Mouse (Mus musculus): ENCODE data around the gene Plcb2. TPM values are rescaled to one million over a fixed set of nuclear protein-coding genes. Genes with fewer than 3 reads are reported as not detected.

The Plcb2 gene
- polyA plus RNA-seq, 1 experiment from 2014 or later, result 0.24 TPM

DNA sequence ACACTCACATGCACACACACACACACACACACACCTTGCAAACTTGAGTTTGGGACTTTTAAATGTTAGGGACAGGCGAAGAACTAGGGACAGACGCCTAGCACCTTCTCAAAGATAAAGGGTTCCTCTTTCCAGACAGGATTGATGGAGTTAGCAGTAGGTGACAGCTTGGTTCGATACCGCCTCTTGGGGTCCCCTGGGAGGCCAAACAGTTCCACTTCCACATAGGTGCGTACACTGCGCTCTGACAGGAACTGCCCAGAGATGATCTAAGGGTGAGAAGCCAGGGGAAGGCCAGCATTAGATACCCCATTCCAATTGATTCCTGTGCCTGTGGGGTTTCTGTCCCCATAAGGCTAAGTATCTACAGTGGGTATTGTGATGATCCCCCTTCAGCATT lies 14.6 kb downstream of the Plcb2 start:
- no peak overlapping the region for H3K4me3 ChIP-seq (ENCODE audit: low read depth, low read length)
- H3K9me3 ChIP-seq (ENCODE audit: control insufficient read depth, low read length), result no peaks in the 10 kb centered on the region
- no peaks in the 10 kb centered on the region for H3K36me3 ChIP-seq (ENCODE audit: control insufficient read depth, insufficient read depth, low read length)
- H3K9ac ChIP-seq (ENCODE audit: low read length), result no peak overlapping the region
- H3K4me2 ChIP-seq (ENCODE audit: low read depth), result no peak overlapping the region
- no peak overlapping the region for H3K27ac ChIP-seq (ENCODE audit: low read depth, low read length)
- peaks cover 7% of the 10 kb centered on the region; the same call in 1 of the 2 replicates for H3K4me1 ChIP-seq (ENCODE audit: control insufficient read depth, insufficient read depth, low read length)
- 89% methylated on average over 6 of the region's 6 CpGs for WGBS
- DNase-seq (ENCODE audit: low spot score) (no peak), ATAC-seq (ENCODE audit: insufficient read depth, low FRiP score, low TSS enrichment) (no peak)
- H3K27me3 ChIP-seq (ENCODE audit: control insufficient read depth, insufficient read depth, low read length), result peaks cover 41% of the 10 kb centered on the region

DNA sequence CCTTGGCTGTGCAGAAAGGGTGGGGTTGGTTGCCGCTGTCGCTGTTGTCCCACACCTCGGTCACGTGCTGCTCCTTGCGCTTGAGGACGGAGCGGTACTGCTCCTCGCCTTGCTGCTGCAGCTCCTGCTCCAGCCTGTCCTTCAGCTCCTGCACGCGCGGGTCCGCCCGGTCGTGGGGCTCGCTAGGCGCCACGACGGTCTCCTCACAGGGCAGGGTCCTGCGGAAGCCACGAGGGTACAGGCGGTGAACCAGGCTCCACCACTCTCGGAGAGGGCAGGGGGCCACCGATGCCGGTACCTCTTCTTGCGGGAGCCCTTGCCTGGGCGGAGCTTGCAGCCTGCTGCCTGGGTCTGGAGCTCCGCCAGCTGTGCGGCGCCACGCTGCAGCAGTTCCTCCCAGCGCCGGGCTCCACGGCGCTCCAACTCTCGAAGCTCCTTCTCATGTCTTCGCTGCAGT lies 17.2 kb downstream of the Plcb2 start:
- Histone ChIP-seq H3K4me2 (ENCODE audit: low read depth) (peak overlapping the region; percentile 73), H3K27me3 (ENCODE audit: control insufficient read depth, insufficient read depth, low read length) (peaks cover 65% of the 10 kb centered on the region), H3K9me3 (ENCODE audit: control insufficient read depth, low read length) (no peaks in the 10 kb centered on the region), H3K4me1 (ENCODE audit: control insufficient read depth, insufficient read depth, low read length) (peaks cover 7% of the 10 kb centered on the region; the same call in 1 of the 2 replicates), H3K36me3 (ENCODE audit: control insufficient read depth, insufficient read depth, low read length) (no peaks in the 10 kb centered on the region), H3K9ac (ENCODE audit: low read length) (peak overlapping the region; percentile 48), H3K27ac (ENCODE audit: low read depth, low read length) (no peak overlapping the region), H3K4me3 (ENCODE audit: low read depth, low read length) (peak overlapping the region; percentile 35)
- DNase-seq (ENCODE audit: low spot score) (peak; percentile 69), ATAC-seq (ENCODE audit: insufficient read depth, low FRiP score, low TSS enrichment) (peak; percentile 77; the same call in 1 of the 2 replicates)
- WGBS, result under 1% methylated on average over 36 of the region's 36 CpGs

DNA sequence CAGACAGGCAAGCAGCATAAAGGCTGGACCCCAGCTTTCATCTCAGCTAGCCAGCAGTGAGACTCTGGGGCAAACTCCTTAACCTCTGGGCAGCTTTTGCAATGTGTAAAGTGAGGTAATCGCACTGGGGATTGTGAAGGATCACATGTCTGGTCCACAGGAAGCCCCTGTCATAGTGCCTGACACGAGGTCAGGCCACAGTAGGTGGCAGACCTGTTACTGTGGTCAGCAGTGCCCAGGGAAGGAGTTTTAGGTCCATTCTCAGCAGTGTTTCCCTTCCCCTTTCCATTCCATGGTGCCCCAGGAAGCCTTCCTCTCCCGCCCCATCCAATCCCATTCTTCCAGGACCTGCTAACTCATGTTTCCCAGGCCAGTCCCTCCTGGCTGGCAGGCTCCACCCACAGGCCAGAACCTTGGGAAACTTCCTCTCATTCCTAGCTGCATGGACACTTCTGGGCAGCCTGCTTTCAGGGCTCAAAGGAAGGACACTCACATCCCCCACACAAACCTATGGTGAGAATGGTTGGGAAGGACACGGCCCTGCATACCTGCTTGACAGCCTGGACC lies 18.5 kb downstream of the Plcb2 start:
- ATAC-seq (ENCODE audit: insufficient read depth, low FRiP score, low TSS enrichment), result no peak

DNA sequence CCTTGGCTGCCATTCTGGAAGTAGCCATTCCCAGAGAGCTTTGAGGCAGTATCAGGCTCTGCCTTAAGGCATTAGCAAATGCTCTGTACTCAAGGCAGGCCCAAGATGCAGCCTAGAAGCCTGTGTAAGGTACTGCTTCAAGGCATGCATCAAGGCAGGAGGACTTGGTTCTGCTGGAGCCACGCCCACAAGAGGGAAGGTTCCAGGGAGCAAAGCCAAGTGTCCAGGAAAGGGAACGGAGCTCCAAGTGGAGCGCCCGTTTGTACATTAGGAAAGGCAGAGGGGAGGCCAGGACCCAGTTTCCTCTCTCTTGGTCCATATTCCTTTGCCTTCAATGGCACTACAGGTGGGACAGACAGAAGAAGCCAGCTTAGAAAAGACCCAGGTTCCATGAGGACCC lies 19.8 kb downstream of the Plcb2 start:
- WGBS, result 78% methylated on average over 4 of the region's 4 CpGs
- peaks cover 14% of the 10 kb centered on the region for H3K4me1 ChIP-seq (ENCODE audit: control insufficient read depth, insufficient read depth, low read length)
- DNase-seq (ENCODE audit: low spot score) (no peak), ATAC-seq (ENCODE audit: insufficient read depth, low FRiP score, low TSS enrichment) (no peak)
- H3K9me3 ChIP-seq (ENCODE audit: control insufficient read depth, low read length), result no peaks in the 10 kb centered on the region
- peaks cover 91% of the 10 kb centered on the region for H3K27me3 ChIP-seq (ENCODE audit: control insufficient read depth, insufficient read depth, low read length)
- H3K36me3 ChIP-seq (ENCODE audit: control insufficient read depth, insufficient read depth, low read length), result no peaks in the 10 kb centered on the region
- no peak overlapping the region for H3K9ac ChIP-seq (ENCODE audit: low read length)
- H3K4me2 ChIP-seq (ENCODE audit: low read depth), result no peak overlapping the region
- H3K27ac ChIP-seq (ENCODE audit: low read depth, low read length), result no peak overlapping the region
- no peak overlapping the region for H3K4me3 ChIP-seq (ENCODE audit: low read depth, low read length)

More for the DNA sequence above, 18.5 kb downstream of the Plcb2 start:
- no peaks in the 10 kb centered on the region for H3K36me3 ChIP-seq (ENCODE audit: control insufficient read depth, insufficient read depth, low read length)
- WGBS, result 29% methylated on average over 4 of the region's 4 CpGs
- no peak overlapping the region for H3K4me2 ChIP-seq (ENCODE audit: low read depth)
- no peak overlapping the region for H3K4me3 ChIP-seq (ENCODE audit: low read depth, low read length)
- peaks cover 78% of the 10 kb centered on the region for H3K27me3 ChIP-seq (ENCODE audit: control insufficient read depth, insufficient read depth, low read length)
- H3K9ac ChIP-seq (ENCODE audit: low read length), result no peak overlapping the region
- peaks cover 7% of the 10 kb centered on the region; the same call in 1 of the 2 replicates for H3K4me1 ChIP-seq (ENCODE audit: control insufficient read depth, insufficient read depth, low read length)
- DNase-seq (ENCODE audit: low spot score), result no peak
- no peaks in the 10 kb centered on the region for H3K9me3 ChIP-seq (ENCODE audit: control insufficient read depth, low read length)
- H3K27ac ChIP-seq (ENCODE audit: low read depth, low read length), result no peak overlapping the region

DNA sequence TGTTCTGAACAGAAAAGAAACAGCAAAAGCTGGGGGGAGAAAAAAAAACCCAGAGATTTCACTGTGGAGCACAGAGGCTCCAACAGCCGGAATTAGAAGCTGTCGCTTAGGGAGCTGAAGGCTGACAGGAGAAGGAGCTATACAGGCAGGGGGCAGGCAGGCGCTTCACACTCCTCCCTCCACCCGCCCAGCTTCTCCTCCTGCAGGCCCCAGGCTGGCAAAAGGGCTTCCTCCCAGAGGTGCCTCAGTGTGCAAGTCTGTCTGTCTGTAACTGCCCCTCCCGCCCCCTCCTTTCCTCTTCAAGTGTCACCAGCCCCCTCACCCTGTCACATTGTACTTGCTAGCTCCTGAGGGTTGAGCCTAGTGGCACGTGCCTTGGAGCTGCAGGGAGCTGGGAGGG lies 21.8 kb downstream of the Plcb2 start:
- no peaks in the 10 kb centered on the region for H3K9me3 ChIP-seq (ENCODE audit: control insufficient read depth, low read length)
- no peak overlapping the region for H3K4me2 ChIP-seq (ENCODE audit: low read depth)
- DNase-seq (ENCODE audit: low spot score) (no peak), ATAC-seq (ENCODE audit: insufficient read depth, low FRiP score, low TSS enrichment) (no peak)
- H3K4me3 ChIP-seq (ENCODE audit: low read depth, low read length), result no peak overlapping the region
- peaks cover 13% of the 10 kb centered on the region for H3K4me1 ChIP-seq (ENCODE audit: control insufficient read depth, insufficient read depth, low read length)
- no peaks in the 10 kb centered on the region for H3K36me3 ChIP-seq (ENCODE audit: control insufficient read depth, insufficient read depth, low read length)
- no peak overlapping the region for H3K9ac ChIP-seq (ENCODE audit: low read length)
- H3K27ac ChIP-seq (ENCODE audit: low read depth, low read length), result no peak overlapping the region
- H3K27me3 ChIP-seq (ENCODE audit: control insufficient read depth, insufficient read depth, low read length), result peaks cover 98% of the 10 kb centered on the region
- 6% methylated on average over 6 of the region's 6 CpGs for WGBS

DNA sequence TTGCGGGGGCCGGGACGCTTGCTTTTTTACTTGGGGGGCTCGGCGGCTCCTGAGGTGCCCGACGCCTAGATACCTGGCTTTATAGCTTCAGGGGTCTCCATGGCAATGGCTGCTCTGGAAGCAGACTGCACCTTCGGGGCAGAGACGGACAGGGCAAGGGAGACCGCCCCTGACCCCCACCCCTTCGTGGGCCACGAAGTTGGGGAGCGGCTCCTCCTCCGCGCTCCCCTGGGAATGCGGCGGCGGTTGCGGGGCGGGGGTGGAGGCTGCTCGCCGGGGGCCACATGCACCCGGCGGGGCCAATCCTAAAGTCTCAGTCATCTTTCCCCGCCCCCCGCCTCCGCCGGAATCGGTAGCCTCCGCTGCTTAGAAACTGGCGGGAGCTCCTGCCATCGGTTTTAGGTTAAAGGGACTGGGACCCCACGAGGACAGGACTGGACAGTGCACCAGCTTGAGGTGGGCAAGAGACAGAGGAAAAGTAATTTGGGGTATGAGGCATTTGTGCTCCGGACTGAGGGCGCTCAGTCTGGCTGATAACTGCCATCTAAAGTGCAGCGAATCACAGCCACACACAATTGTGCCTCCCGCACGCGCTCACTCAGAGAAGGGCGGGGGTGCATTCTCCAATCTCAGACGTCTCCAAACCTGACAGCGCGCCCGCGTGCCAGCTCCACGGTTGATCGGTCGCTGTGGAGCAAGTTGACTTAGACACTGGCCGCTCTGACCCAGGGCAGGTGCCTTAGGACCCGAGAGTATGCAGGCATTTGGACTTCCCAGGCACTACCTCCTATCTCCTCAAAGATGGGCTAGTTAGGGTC lies 24.1 kb downstream of the Plcb2 start, which contains the start of gene Ankrd63:
TSS of gene Ankrd63 (minus strand) at position 51 of the 818 bp plus-strand sequence.
- Histone ChIP-seq H3K4me3 (ENCODE audit: low read depth, low read length) (peak within 1 kb of the TSS; percentile 38), H3K4me2 (ENCODE audit: low read depth) (peak within 1 kb of the TSS; percentile 53), H3K4me1 (ENCODE audit: control insufficient read depth, insufficient read depth, low read length) (peaks cover 19% of the 10 kb centered on the region), H3K27ac (ENCODE audit: low read depth, low read length) (no peak within 1 kb of the TSS), H3K9me3 (ENCODE audit: control insufficient read depth, low read length) (no peaks in the 10 kb centered on the region), H3K36me3 (ENCODE audit: control insufficient read depth, insufficient read depth, low read length) (no peaks in the 10 kb centered on the region), H3K9ac (ENCODE audit: low read length) (no peak within 1 kb of the TSS), H3K27me3 (ENCODE audit: control insufficient read depth, insufficient read depth, low read length) (peaks cover 94% of the 10 kb centered on the region)
- under 1% methylated on average over 46 of the region's 50 CpGs for WGBS
- DNase-seq (ENCODE audit: low spot score), result peak; percentile 49
- ATAC-seq (ENCODE audit: insufficient read depth, low FRiP score, low TSS enrichment), result no peak

DNA sequence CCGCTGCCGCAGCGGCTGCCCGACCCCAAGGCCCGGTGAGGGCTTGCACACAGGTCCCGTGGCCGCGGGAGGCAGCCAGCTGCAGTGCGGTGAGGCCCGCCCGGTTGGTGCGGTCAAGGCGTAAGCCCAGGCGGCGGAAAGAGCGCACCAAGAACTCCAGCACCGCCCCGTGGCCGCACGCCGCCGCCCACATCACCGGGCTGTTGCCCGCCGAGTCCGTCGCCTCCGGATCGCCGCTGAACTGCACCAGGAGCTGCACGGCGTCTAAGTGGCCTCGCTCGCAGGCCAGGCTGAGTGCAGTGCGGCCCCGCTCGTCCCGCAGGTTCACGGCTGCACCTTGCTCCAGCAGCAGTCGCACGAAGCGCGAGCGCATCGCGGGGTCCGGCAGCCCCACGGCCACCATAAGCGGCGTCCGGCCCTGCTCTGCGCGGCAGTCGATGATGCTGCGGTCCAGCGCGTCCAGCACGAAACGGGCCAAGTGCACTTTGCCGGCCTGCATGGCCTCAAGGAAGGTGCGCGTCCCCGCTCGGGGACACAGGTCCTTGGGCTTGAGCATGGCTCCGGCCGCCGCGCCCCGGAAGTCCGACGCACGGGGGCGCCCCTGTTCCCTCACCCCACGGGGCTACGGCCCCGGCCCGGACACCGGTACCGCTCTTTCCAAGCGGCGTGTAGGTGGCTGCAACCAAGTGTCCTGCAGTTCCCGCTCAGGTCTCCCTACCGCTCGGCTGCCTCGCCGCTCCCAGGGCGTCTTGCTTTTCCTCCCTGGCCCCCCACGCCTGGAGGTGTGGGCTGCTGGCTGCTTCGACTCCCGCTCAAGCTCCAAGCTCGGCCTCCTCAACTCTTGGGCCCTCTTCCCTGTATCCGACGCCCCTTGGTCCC lies 25.1 kb downstream of the Plcb2 start:
- no peak overlapping the region for H3K9ac ChIP-seq (ENCODE audit: low read length)
- H3K4me3 ChIP-seq (ENCODE audit: low read depth, low read length), result peak overlapping the region; percentile 38
- H3K4me1 ChIP-seq (ENCODE audit: control insufficient read depth, insufficient read depth, low read length), result peaks cover 19% of the 10 kb centered on the region
- H3K27ac ChIP-seq (ENCODE audit: low read depth, low read length), result no peak overlapping the region
- H3K36me3 ChIP-seq (ENCODE audit: control insufficient read depth, insufficient read depth, low read length), result no peaks in the 10 kb centered on the region
- ATAC-seq (ENCODE audit: insufficient read depth, low FRiP score, low TSS enrichment) (peak; percentile 23; the same call in 1 of the 2 replicates), DNase-seq (ENCODE audit: low spot score) (peak; percentile 68)
- WGBS, result under 1% methylated on average over 90 of the region's 93 CpGs
- H3K9me3 ChIP-seq (ENCODE audit: control insufficient read depth, low read length), result no peaks in the 10 kb centered on the region
- peak overlapping the region; percentile 53 for H3K4me2 ChIP-seq (ENCODE audit: low read depth)
- peaks cover 88% of the 10 kb centered on the region for H3K27me3 ChIP-seq (ENCODE audit: control insufficient read depth, insufficient read depth, low read length)
